Mouse (Mus musculus): ENCODE measurements around the gene Oprm1. TPM values are rescaled to one million over a fixed set of nuclear protein-coding genes. Genes with fewer than 3 reads are reported as not detected.

Gene Oprm1
- polyA plus RNA-seq, 1 experiment from 2014 or later, result not detected

- WGBS (ENCODE audit: missing documents), result 80% methylated on average over 7 of the region's 7 CpGs
- H3K27ac ChIP-seq, result no peak overlapping the region
- no peak overlapping the region for H3K4me3 ChIP-seq (ENCODE audit: inconsistent target)
- no peaks in the 10 kb centered on the region for H3K79me2 ChIP-seq (ENCODE audit: inconsistent target)
- no peaks in the 10 kb centered on the region for H3K36me3 ChIP-seq (ENCODE audit: inconsistent target)
These were observed 261.6 kb downstream of the Oprm1 start for GRCm38 (mm10) chr10:7019781-7020386.

- Histone ChIP-seq H3K79me2 (ENCODE audit: inconsistent target) (no peaks in the 10 kb centered on the region), H3K36me3 (ENCODE audit: inconsistent target) (no peaks in the 10 kb centered on the region), H3K4me3 (ENCODE audit: inconsistent target) (no peak overlapping the region), H3K27ac (no peak overlapping the region)
- WGBS (ENCODE audit: missing documents), result 96% methylated on average over 9 of the region's 9 CpGs
These were observed 262.2 kb downstream of the Oprm1 start for GRCm38 (mm10) chr10:7020551-7020950.

DNA sequence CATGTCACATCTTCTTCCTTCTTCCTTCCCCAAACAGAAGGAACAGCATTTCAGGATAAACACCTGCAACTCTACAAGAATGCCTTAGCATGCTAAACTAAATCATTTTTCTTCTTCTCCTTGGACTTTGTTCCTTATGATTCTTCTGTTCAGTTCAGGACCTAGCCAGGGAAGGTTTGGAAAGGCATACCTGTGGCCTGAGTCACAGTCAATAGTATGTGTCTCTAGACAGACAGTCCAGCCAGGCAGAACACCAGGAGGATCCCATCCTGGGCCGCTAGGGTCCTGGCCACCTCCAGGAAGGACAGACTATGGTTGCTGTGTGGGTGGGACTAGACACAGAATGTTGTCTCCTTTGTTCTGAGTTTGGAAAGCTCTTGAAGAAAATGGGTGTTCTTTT is 266.7 kb downstream of the Oprm1 start:
- Histone ChIP-seq H3K36me3 (ENCODE audit: inconsistent target) (no peaks in the 10 kb centered on the region), H3K79me2 (ENCODE audit: inconsistent target) (no peaks in the 10 kb centered on the region), H3K4me3 (ENCODE audit: inconsistent target) (no peak overlapping the region), H3K27ac (no peak overlapping the region)
- WGBS (ENCODE audit: missing documents), result 93% methylated on average over 1 of the region's 1 CpGs

DNA sequence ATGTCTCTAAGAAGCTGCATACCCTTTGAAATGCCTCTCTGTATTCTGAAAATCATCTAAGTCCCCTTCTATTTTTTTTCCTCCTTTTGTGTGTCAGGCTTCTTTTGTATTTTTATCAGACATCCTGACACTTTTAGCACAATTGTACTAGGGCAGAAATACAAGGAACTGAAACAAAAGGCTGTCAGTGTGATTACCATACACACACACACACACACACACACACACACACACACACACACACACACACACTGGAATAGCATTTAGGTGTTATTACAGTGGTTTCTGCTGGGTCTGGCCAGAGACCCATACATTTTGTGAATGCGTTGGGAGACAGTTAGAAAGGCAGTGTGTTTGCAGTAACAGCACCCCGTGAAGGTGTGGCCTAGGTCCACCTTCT is 275.2 kb downstream of the Oprm1 start:
- 75% methylated on average over 2 of the region's 2 CpGs for WGBS (ENCODE audit: missing documents)
- Histone ChIP-seq H3K27ac (no peak overlapping the region), H3K4me3 (ENCODE audit: inconsistent target) (no peak overlapping the region), H3K36me3 (ENCODE audit: inconsistent target) (no peaks in the 10 kb centered on the region), H3K79me2 (ENCODE audit: inconsistent target) (no peaks in the 10 kb centered on the region)

GRCm38 (mm10) chr10:7035547-7035946 is 277.2 kb downstream of the Oprm1 start:
- WGBS (ENCODE audit: missing documents), result 63% methylated on average over 12 of the region's 12 CpGs
- no peaks in the 10 kb centered on the region for H3K79me2 ChIP-seq (ENCODE audit: inconsistent target)
- H3K4me3 ChIP-seq (ENCODE audit: inconsistent target), result no peak overlapping the region
- H3K27ac ChIP-seq, result no peak overlapping the region
- H3K36me3 ChIP-seq (ENCODE audit: inconsistent target), result no peaks in the 10 kb centered on the region

- no peaks in the 10 kb centered on the region for H3K36me3 ChIP-seq (ENCODE audit: inconsistent target)
- H3K27ac ChIP-seq, result no peak overlapping the region
- WGBS (ENCODE audit: missing documents), result 85% methylated on average over 5 of the region's 5 CpGs
- H3K4me3 ChIP-seq (ENCODE audit: inconsistent target), result no peak overlapping the region
- no peaks in the 10 kb centered on the region for H3K79me2 ChIP-seq (ENCODE audit: inconsistent target)
These were observed 278.9 kb downstream of the Oprm1 start for GRCm38 (mm10) chr10:7037194-7037593.

DNA sequence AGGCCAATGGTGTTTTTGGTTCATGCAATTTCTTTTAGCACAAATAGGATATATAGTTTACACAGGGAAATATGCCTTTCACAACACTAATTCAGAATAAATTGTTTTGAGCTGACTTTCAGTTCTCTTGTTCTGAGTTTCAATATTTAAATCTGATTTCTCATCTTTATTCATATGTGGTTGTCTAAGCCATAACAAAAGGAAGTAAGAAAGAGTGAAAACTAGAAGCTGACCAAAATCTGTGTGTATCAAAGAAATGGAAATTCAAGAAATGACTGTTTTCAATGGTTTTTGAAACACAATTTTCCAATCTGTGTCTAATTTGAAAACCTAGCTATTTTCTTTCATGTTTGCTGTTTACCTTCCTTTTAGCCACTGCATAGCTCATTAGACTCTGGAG is 282.7 kb downstream of the Oprm1 start:
- H3K27ac ChIP-seq, result no peak overlapping the region
- H3K79me2 ChIP-seq (ENCODE audit: inconsistent target), result no peaks in the 10 kb centered on the region
- H3K36me3 ChIP-seq (ENCODE audit: inconsistent target), result no peaks in the 10 kb centered on the region

DNA sequence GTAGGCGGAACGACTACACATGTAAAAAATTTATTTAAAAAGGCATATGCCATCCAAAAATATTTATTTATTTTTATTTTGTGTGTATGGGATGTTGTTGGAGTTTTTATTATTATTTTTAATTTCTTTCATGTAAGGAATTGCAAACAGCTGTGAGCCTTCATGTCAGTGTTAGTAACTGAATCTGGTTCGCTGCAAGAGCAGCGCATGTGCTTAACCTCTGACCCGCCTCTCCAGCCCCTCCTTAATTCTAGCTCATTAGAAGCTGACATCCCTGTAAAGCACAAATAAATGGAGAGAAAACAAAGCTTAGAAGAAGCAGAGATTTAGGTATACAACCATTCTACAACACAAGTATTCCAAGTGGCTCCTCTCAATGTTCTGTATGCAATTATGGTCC is 285.6 kb downstream of the Oprm1 start:
- Histone ChIP-seq H3K27ac (no peak overlapping the region), H3K36me3 (ENCODE audit: inconsistent target) (no peaks in the 10 kb centered on the region), H3K79me2 (ENCODE audit: inconsistent target) (no peaks in the 10 kb centered on the region), H3K4me3 (ENCODE audit: inconsistent target) (no peak overlapping the region)
- 90% methylated on average over 5 of the region's 5 CpGs for WGBS (ENCODE audit: missing documents)

More for the DNA sequence above, 282.7 kb downstream of the Oprm1 start:
- no peak overlapping the region for H3K4me3 ChIP-seq (ENCODE audit: inconsistent target)

GRCm38 (mm10) chr10:7047288-7047918 is 289.1 kb downstream of the Oprm1 start:
- WGBS (ENCODE audit: missing documents), result 85% methylated on average over 10 of the region's 10 CpGs

DNA sequence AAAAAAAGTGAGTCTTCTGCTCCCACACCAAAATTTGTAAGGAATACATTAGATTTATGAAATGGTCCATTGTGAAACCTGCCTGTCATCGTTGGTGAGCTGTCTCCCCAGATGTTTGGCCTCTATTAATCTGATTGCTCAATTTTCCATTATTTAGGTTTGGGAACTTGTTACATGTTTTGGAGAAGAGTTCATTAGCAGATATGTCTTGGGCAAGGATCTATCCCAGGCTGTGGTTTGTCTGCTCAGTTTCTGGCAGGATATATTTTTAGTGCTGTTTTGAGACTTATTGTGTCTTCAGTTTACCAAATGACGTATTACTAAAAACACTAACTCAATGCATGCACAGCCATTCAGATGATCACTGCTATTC is 289.6 kb downstream of the Oprm1 start:
- Histone ChIP-seq H3K79me2 (ENCODE audit: inconsistent target) (no peaks in the 10 kb centered on the region), H3K4me3 (ENCODE audit: inconsistent target) (no peak overlapping the region), H3K27ac (no peak overlapping the region), H3K36me3 (ENCODE audit: inconsistent target) (no peaks in the 10 kb centered on the region)
- WGBS (ENCODE audit: missing documents), result 69% methylated on average over 2 of the region's 2 CpGs

More at GRCm38 (mm10) chr10:7047288-7047918, 289.1 kb downstream of the Oprm1 start:
- no peak overlapping the region for H3K4me3 ChIP-seq (ENCODE audit: inconsistent target)
- no peak overlapping the region for H3K27ac ChIP-seq
- H3K79me2 ChIP-seq (ENCODE audit: inconsistent target), result no peaks in the 10 kb centered on the region
- no peaks in the 10 kb centered on the region for H3K36me3 ChIP-seq (ENCODE audit: inconsistent target)

DNA sequence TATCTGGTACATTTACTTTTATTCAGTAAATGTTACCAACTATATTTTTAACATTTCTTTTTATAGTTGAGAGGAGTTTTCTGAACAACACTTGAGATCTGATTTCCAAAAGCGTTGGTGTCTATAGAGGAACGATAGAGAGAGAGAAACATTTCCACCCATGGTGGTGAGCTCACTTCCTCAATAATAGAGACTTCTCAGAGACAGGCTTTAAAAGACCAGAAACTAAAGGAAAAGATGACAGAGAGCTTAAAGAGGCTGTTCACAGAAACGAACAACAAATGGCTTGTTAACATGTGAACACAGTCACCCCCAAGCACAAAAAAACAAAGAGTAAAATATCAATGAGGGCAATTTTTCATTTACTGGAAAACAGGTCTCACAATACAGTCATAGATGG is 291.6 kb downstream of the Oprm1 start:
- Histone ChIP-seq H3K36me3 (ENCODE audit: inconsistent target) (no peaks in the 10 kb centered on the region), H3K4me3 (ENCODE audit: inconsistent target) (no peak overlapping the region), H3K27ac (no peak overlapping the region), H3K79me2 (ENCODE audit: inconsistent target) (no peaks in the 10 kb centered on the region)
- WGBS (ENCODE audit: missing documents), result 13% methylated on average over 3 of the region's 3 CpGs

DNA sequence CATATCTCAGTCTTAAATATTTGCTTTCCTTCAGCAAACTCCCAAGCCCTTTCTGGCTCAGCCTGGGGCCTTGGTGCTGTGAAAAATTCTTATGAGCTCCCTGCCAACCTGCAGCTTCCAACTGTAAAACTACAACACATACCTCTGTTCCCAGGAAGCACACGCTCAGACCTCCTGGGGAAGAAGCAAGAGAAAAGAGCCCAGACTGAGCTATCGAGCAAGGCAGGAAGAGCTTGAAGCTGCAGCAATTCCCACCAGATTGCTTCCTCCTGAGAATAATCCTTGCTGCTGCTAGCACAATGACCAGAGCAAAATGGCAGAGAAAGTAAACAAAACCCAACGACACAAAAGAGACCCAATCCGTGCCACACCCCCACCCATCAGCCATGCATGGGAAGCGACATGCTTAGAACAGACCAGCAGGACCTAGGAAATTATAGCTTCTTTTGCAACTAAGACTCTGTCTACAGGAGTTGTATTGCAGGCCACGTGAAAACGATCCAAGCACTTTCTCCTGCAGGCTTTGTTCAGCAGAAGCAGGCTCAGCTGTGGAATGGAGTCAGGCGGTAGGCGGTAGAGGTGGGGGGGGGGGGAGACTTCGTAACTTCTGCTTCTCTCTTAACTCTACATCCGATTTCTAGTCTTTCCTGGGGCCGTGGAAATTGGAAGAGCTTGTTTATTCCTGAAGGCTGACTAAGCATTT is 294.2 kb downstream of the Oprm1 start, which contains the start of gene Ipcef1:
Ipcef1 (minus strand) TSS at position 164 of the 703 bp plus-strand sequence.
- Histone ChIP-seq H3K4me3 (ENCODE audit: inconsistent target) (no peak within 1 kb of the TSS), H3K27ac (no peak within 1 kb of the TSS), H3K79me2 (ENCODE audit: inconsistent target) (no peaks in the 10 kb centered on the region), H3K36me3 (ENCODE audit: inconsistent target) (no peaks in the 10 kb centered on the region)
- 27% methylated on average over 11 of the region's 12 CpGs for WGBS (ENCODE audit: missing documents)

- Histone ChIP-seq H3K27ac (no peak overlapping the region), H3K79me2 (ENCODE audit: inconsistent target) (no peaks in the 10 kb centered on the region), H3K36me3 (ENCODE audit: inconsistent target) (no peaks in the 10 kb centered on the region), H3K4me3 (ENCODE audit: inconsistent target) (no peak overlapping the region)
- WGBS (ENCODE audit: missing documents), result 94% methylated on average over 6 of the region's 6 CpGs
These were observed 296.4 kb downstream of the Oprm1 start for GRCm38 (mm10) chr10:7054560-7055205.

GRCm38 (mm10) chr10:7057546-7057945 is 299.2 kb downstream of the Oprm1 start:
- 80% methylated on average over 1 of the region's 1 CpGs for WGBS (ENCODE audit: missing documents)
- H3K4me3 ChIP-seq (ENCODE audit: inconsistent target), result no peak overlapping the region
- H3K27ac ChIP-seq, result no peak overlapping the region
- H3K36me3 ChIP-seq (ENCODE audit: inconsistent target), result no peaks in the 10 kb centered on the region
- H3K79me2 ChIP-seq (ENCODE audit: inconsistent target), result no peaks in the 10 kb centered on the region

DNA sequence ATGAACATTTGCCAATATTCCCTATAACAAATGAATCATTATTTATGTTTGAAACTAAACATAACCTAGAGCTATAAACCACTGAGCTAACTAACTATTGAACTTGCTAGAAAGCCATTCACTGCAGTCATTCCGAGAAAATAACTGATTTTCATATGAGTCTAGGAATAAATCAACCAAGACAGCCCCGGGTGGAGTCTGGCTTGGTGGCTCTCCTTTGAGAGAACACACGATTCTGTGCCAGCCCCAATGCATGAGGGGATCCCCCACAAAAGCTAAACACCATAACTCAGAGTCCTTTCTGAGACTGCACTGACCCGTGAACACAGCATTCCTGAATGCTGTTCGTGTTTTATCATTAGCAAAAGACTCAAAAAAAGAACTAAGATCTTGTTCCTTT is 302.0 kb downstream of the Oprm1 start:
- Histone ChIP-seq H3K79me2 (ENCODE audit: inconsistent target) (no peaks in the 10 kb centered on the region), H3K4me3 (ENCODE audit: inconsistent target) (no peak overlapping the region), H3K27ac (no peak overlapping the region), H3K36me3 (ENCODE audit: inconsistent target) (no peaks in the 10 kb centered on the region)
- 80% methylated on average over 5 of the region's 5 CpGs for WGBS (ENCODE audit: missing documents)
